Mouse (Mus musculus) layer of hippocampus, postnatal 25 days (tissue): ENCODE measurements around the gene Cd3eap. TPM values are rescaled to one million over a fixed set of nuclear protein-coding genes. Genes with fewer than 3 reads are reported as not detected.

Experiments used
- DNase-seq, 2 experiments: peaks; one replicate each; pipeline ENCODE4 v3.0.0; 2022; ENCODE audit warnings: mixed read lengths in 2 of 2, low spot score in 1 of 2; ENCODE audit errors: extremely low spot score in 1 of 2
- total RNA-seq, 2 experiments: library from RNA; stranded (reverse); gene quantifications; 2 replicates each; pipeline ENCODE4 v1.2.3; 2021

Cd3eap gene
- total RNA-seq, 2 experiments from 2014 or later = 17.7 to 18.3 TPM

- peak in 1 of 2 experiments; percentile 62 for DNase-seq
Measured at GRCm38 (mm10) chr7:19363881-19364280, 4.6 kb upstream of the Cd3eap start.

GRCm38 (mm10) chr7:19362276-19362675, 3.0 kb upstream of the Cd3eap start:
- no peak for DNase-seq

GRCm38 (mm10) chr7:19361720-19362119, 2.4 kb upstream of the Cd3eap start:
- peak; percentile 67 to 87 for DNase-seq

GRCm38 (mm10) chr7:19360944-19361343, 1.7 kb upstream of the Cd3eap start:
- peak; percentile 71 to 72 for DNase-seq

GRCm38 (mm10) chr7:19359892-19360641, 784 bp upstream of the Cd3eap start:
- peak; percentile 37 to 53 for DNase-seq

- no peak for DNase-seq
Measured at GRCm38 (mm10) chr7:19358634-19359033, 649 bp downstream of the Cd3eap start.

GRCm38 (mm10) chr7:19357381-19358375, 1.6 kb downstream of the Cd3eap start:
- DNase-seq = no peak

- no peak for DNase-seq
Measured at GRCm38 (mm10) chr7:19356311-19356710, 3.0 kb downstream of the Cd3eap start.

- DNase-seq = no peak
Measured at GRCm38 (mm10) chr7:19354991-19355390, 4.3 kb downstream of the Cd3eap start.

- DNase-seq = no peak
Measured at GRCm38 (mm10) chr7:19350221-19350620, 9.1 kb downstream of the Cd3eap start.

- no peak for DNase-seq
Measured at GRCm38 (mm10) chr7:19349188-19349915, 9.9 kb downstream of the Cd3eap start.

GRCm38 (mm10) chr7:19344938-19345471, 14.3 kb downstream of the Cd3eap start:
- peak; percentile 84 to 88 for DNase-seq

GRCm38 (mm10) chr7:19344237-19344847, 14.9 kb downstream of the Cd3eap start, which contains the start of gene Ercc1:
Gene Ercc1 (plus strand): TSS chr7:19344778.
- DNase-seq = no peak

GRCm38 (mm10) chr7:19343210-19343808, 16.0 kb downstream of the Cd3eap start:
- DNase-seq = peak; percentile 70 to 74

GRCm38 (mm10) chr7:19342481-19343027, 16.7 kb downstream of the Cd3eap start:
- peak; percentile 94 to 97 for DNase-seq

GRCm38 (mm10) chr7:19341761-19342409, 17.4 kb downstream of the Cd3eap start:
- no peak for DNase-seq

- no peak for DNase-seq
Measured at GRCm38 (mm10) chr7:19341250-19341649, 18.0 kb downstream of the Cd3eap start.

GRCm38 (mm10) chr7:19338596-19338995, 20.7 kb downstream of the Cd3eap start:
- DNase-seq = no peak
